Mouse (Mus musculus) kidney, postnatal 25 days (tissue): ENCODE measurements around the gene Plekhh1.
A peak's percentile ranks its signal among the peaks of the same experiment; 100 is the strongest.
"Not testable (repeated sequence)": the region's sequence is repeated elsewhere in the genome, so short reads cannot be mapped to it uniquely, and the experiment has no call there.

Experiments
- DNase-seq, 2 experiments: peaks; one replicate each; pipeline ENCODE4 v3.0.0; 2021; ENCODE audit warnings: mixed read lengths in 2 of 2

The Plekhh1 gene

GRCm38 (mm10) chr12:79028911-79029861 is at the start of gene Plekhh1:
Plekhh1 (plus strand) TSS chr12:79029163.
- peak; percentile 62 to 89 for DNase-seq

- DNase-seq = peak; percentile 34 to 71
Measured at GRCm38 (mm10) chr12:78980683-78981091, 48.3 kb upstream of the Plekhh1 start.

GRCm38 (mm10) chr12:78981131-78981530 is 47.8 kb upstream of the Plekhh1 start:
- DNase-seq = no peak

- DNase-seq = peak; percentile 11 to 60
Measured at GRCm38 (mm10) chr12:78981938-78982825, 46.8 kb upstream of the Plekhh1 start.

GRCm38 (mm10) chr12:78983296-78984034 is 45.5 kb upstream of the Plekhh1 start:
- DNase-seq = no peak

- peak; percentile 81 to 86 for DNase-seq
Measured at GRCm38 (mm10) chr12:78984035-78984432, 44.9 kb upstream of the Plekhh1 start.

GRCm38 (mm10) chr12:78987581-78988081 is 41.3 kb upstream of the Plekhh1 start:
- DNase-seq = peak; percentile 12 to 53

- no peak for DNase-seq
Measured at GRCm38 (mm10) chr12:78996271-78996670, 32.7 kb upstream of the Plekhh1 start.

- no peak for DNase-seq
Measured at GRCm38 (mm10) chr12:78996711-78997110, 32.3 kb upstream of the Plekhh1 start.

- no peak for DNase-seq
Measured at GRCm38 (mm10) chr12:79002406-79002805, 26.6 kb upstream of the Plekhh1 start.

- no peak for DNase-seq
Measured at GRCm38 (mm10) chr12:79002978-79003377, 26.0 kb upstream of the Plekhh1 start.

- DNase-seq = no peak
Measured at GRCm38 (mm10) chr12:79005456-79005855, 23.5 kb upstream of the Plekhh1 start.

- DNase-seq = no peak
Measured at GRCm38 (mm10) chr12:79006076-79006475, 22.9 kb upstream of the Plekhh1 start.

- DNase-seq = peak; percentile 58 to 74
Measured at GRCm38 (mm10) chr12:79006478-79007125, 22.4 kb upstream of the Plekhh1 start.

GRCm38 (mm10) chr12:79007126-79007753 is 21.7 kb upstream of the Plekhh1 start, which contains the start of gene Tmem229b:
Tmem229b (minus strand) TSS chr12:79007627.
- DNase-seq = peak; percentile 41 to 62

- peak; percentile 14 to 48 for DNase-seq
Measured at GRCm38 (mm10) chr12:79010569-79010968, 18.4 kb upstream of the Plekhh1 start.

GRCm38 (mm10) chr12:79016109-79016508 is 12.9 kb upstream of the Plekhh1 start:
- DNase-seq = no peak

- DNase-seq = no peak
Measured at GRCm38 (mm10) chr12:79017994-79018399, 11.0 kb upstream of the Plekhh1 start.

- no peak for DNase-seq
Measured at GRCm38 (mm10) chr12:79021902-79022301, 7.1 kb upstream of the Plekhh1 start.

GRCm38 (mm10) chr12:79022882-79023281 is 6.1 kb upstream of the Plekhh1 start:
- peak; percentile 81 for DNase-seq

GRCm38 (mm10) chr12:79027526-79027925 is 1.4 kb upstream of the Plekhh1 start:
- DNase-seq = not testable (repeated sequence)
